8 mouse cellular contexts compared by ENCODE assay signal in genomic region chr15:79892995-79893823, GRCm38 (mm10). TPM values are rescaled to one million over a fixed set of nuclear protein-coding genes. Genes with fewer than 3 reads are reported as not detected.
DNase-seq lines count a peak whose midpoint lies in the region; ATAC-seq lines count a peak whose summit lies in the region.

No protein-coding gene starts in this region.

- no peak for DNase-seq in lung, adult 18-20 months
- peak; percentile 56 to 67 for DNase-seq in spleen, postnatal 36 days (ENCODE audit: low spot score in 2 of 2)
- DNase-seq in embryo, embryonic 9.5 days (ENCODE audit: extremely low spot score), result no peak
- DNase-seq in left cerebral cortex, adult 8-10 months (ENCODE audit: low spot score in 2 of 2), result no peak
- no peak for DNase-seq in c-Kit-positive CD71-positive TER-119-positive erythroid progenitor cells, embryonic 14.5 days (ENCODE audit: low spot score)

- H3K27me3 ChIP-seq in lung, embryonic 16.5 days (ENCODE audit: control insufficient read depth, insufficient read depth, low read depth, low read length), result no peaks in the 10 kb centered on the region
- peaks cover 18% of the 10 kb centered on the region for H3K27me3 ChIP-seq in embryonic facial prominence, embryonic 12.5 days
- H3K27me3 ChIP-seq in limb, embryonic 12.5 days, result peaks cover 42% of the 10 kb centered on the region

- H3K4me1 ChIP-seq in lung, embryonic 16.5 days (replicated peaks; ENCODE audit: control insufficient read depth, insufficient read depth, low read length), result peaks cover 15% of the 10 kb centered on the region
- H3K4me1 ChIP-seq in embryonic facial prominence, embryonic 12.5 days, result peaks cover 10% of the 10 kb centered on the region
- H3K4me1 ChIP-seq in limb, embryonic 12.5 days (replicated peaks), result peaks cover 9% of the 10 kb centered on the region; the same call in 1 of the 2 replicates

- ATAC-seq in lung, embryonic 16.5 days (ENCODE audit: low read depth), result no peak
- ATAC-seq in embryonic facial prominence, embryonic 12.5 days (ENCODE audit: insufficient number of reproducible peaks, insufficient read depth, low FRiP score, low TSS enrichment), result no peak
- no peak for ATAC-seq in limb, embryonic 12.5 days (ENCODE audit: insufficient number of reproducible peaks, insufficient read depth, low FRiP score, low TSS enrichment, low read depth)

- peak overlapping the region; percentile 58 for H3K4me3 ChIP-seq in lung, embryonic 16.5 days (ENCODE audit: low read length)
- peak overlapping the region; percentile 38; the same call in 1 of the 2 replicates for H3K4me3 ChIP-seq in embryonic facial prominence, embryonic 12.5 days
- H3K4me3 ChIP-seq in limb, embryonic 12.5 days (replicated peaks), result peak overlapping the region; percentile 51

- peak overlapping the region; percentile 70 for H3K9ac ChIP-seq in lung, embryonic 16.5 days (ENCODE audit: low read length)
- H3K9ac ChIP-seq in embryonic facial prominence, embryonic 12.5 days, result no peak overlapping the region
- H3K9ac ChIP-seq in limb, embryonic 12.5 days (replicated peaks), result 0 out of 2 replicates have a peak overlapping the region, but pooled peaks have one; percentile 64

- peak overlapping the region; percentile 89; the same call in 1 of the 2 replicates for H3K27ac ChIP-seq in lung, embryonic 16.5 days (ENCODE audit: low read length)
- H3K27ac ChIP-seq in embryonic facial prominence, embryonic 12.5 days, result no peak overlapping the region
- no peak overlapping the region for H3K27ac ChIP-seq in limb, embryonic 12.5 days

- H3K9me3 ChIP-seq in lung, embryonic 16.5 days (ENCODE audit: control insufficient read depth, low read length), result no peaks in the 10 kb centered on the region
- H3K9me3 ChIP-seq in embryonic facial prominence, embryonic 12.5 days, result no peaks in the 10 kb centered on the region
- no peaks in the 10 kb centered on the region for H3K9me3 ChIP-seq in limb, embryonic 12.5 days

- WGBS in lung, embryonic 16.5 days, result 75% methylated on average over 15 of the region's 15 CpGs
- 58% methylated on average over 15 of the region's 15 CpGs for WGBS in embryonic facial prominence, embryonic 12.5 days
- WGBS in limb, embryonic 12.5 days, result 72% methylated on average over 15 of the region's 15 CpGs

- H3K4me2 ChIP-seq in lung, embryonic 16.5 days (ENCODE audit: low read depth, low read length), result peak overlapping the region; percentile 55
- peak overlapping the region; percentile 53; the same call in 1 of the 2 replicates for H3K4me2 ChIP-seq in embryonic facial prominence, embryonic 12.5 days (replicated peaks)
- peak overlapping the region; percentile 70 for H3K4me2 ChIP-seq in limb, embryonic 12.5 days

- H3K36me3 ChIP-seq in lung, embryonic 16.5 days (ENCODE audit: control insufficient read depth, insufficient read depth, low read length), result peaks cover 5% of the 10 kb centered on the region; the same call in 1 of the 2 replicates
- no peaks in the 10 kb centered on the region for H3K36me3 ChIP-seq in embryonic facial prominence, embryonic 12.5 days
- H3K36me3 ChIP-seq in limb, embryonic 12.5 days, result peaks cover 1% of the 10 kb centered on the region; the same call in 1 of the 2 replicates

RNA-seq across cellular contexts. Expression of gene Apobec3, which starts 1.8 kb away (rescaled TPM):
- 43.2 and 52.8 TPM in 2 replicates for polyA plus RNA-seq in lung, embryonic 16.5 days (2015; fragmentation: Nextera tagmentation; extraction: Ambion mirVana)
- polyA plus RNA-seq in embryonic facial prominence, embryonic 12.5 days (2016; fragmentation: Nextera tagmentation; extraction: Ambion mirVana), result 8.4 and 10.0 TPM in 2 replicates
- polyA plus RNA-seq in limb, embryonic 12.5 days (2016; fragmentation: Nextera tagmentation; extraction: Ambion mirVana), result 11.0 and 11.8 TPM in 2 replicates
- 1 to 10 TPM; 4.3 to 8.1 (median 6.0) TPM for total RNA-seq in left cerebral cortex, adult 8-10 months (2022)

RNA-seq across cellular contexts. Expression of gene Cbx6, which starts 58.7 kb away (rescaled TPM):
- 73.5 and 80.7 TPM in 2 replicates for polyA plus RNA-seq in lung, embryonic 16.5 days (2015; fragmentation: Nextera tagmentation; extraction: Ambion mirVana)
- 31.5 and 32.6 TPM in 2 replicates for polyA plus RNA-seq in embryonic facial prominence, embryonic 12.5 days (2016; fragmentation: Nextera tagmentation; extraction: Ambion mirVana)
- polyA plus RNA-seq in limb, embryonic 12.5 days (2016; fragmentation: Nextera tagmentation; extraction: Ambion mirVana), result 27.9 and 28.2 TPM in 2 replicates
- 100 to 1,000 TPM; 293 to 319 (median 310) TPM for total RNA-seq in left cerebral cortex, adult 8-10 months (2022)

RNA-seq across cellular contexts. Expression of gene Npcd, which starts 59.2 kb away (rescaled TPM):
- 0.39 and 0.60 TPM in 2 replicates for polyA plus RNA-seq in lung, embryonic 16.5 days (2015; fragmentation: Nextera tagmentation; extraction: Ambion mirVana)
- 0.60 TPM in 1 of 2 replicates, not detected in the other for polyA plus RNA-seq in embryonic facial prominence, embryonic 12.5 days (2016; fragmentation: Nextera tagmentation; extraction: Ambion mirVana)
- not detected in 2 replicates for polyA plus RNA-seq in limb, embryonic 12.5 days (2016; fragmentation: Nextera tagmentation; extraction: Ambion mirVana)
- total RNA-seq in left cerebral cortex, adult 8-10 months (2022), result 10 to 100 TPM; 14.8 to 25.9 (median 19.3) TPM

Comparison
In these comparisons a context has a peak if more than half of its experiments do, and no peak if none do; other contexts are left out.
1. DNase-seq: peak in spleen, postnatal 36 days (2 of 2); none in lung, adult 18-20 months (0 of 2), embryo, embryonic 9.5 days (single experiment), left cerebral cortex, adult 8-10 months (0 of 2) and c-Kit-positive CD71-positive TER-119-positive erythroid progenitor cells, embryonic 14.5 days (single experiment).
2. Peak in every context shown above with its lines, with median percentiles within 50 percentile points of each other: H3K4me2 ChIP-seq and H3K4me3 ChIP-seq.